Mouse (Mus musculus) thymus, adult 2 months (tissue): ENCODE results near the gene Osbpl3.

Experiments
- CTCF ChIP-seq: fragments of 200-500 bp; IDR thresholded peaks from 2 replicates; pipeline ENCODE4 v1.5.1; 2012; ENCODE audit warnings: mild to moderate bottlenecking, control low read depth, low read length, moderate library complexity, borderline replicate concordance; ENCODE audit not compliant: control insufficient read depth, poor library complexity, insufficient read depth; ENCODE audit errors: extremely low read depth
- POLR2A ChIP-seq: fragments of 200-500 bp; IDR thresholded peaks from 2 replicates; pipeline ENCODE4 v1.6.1; 2012; ENCODE audit warnings: mild to moderate bottlenecking, low read length, control low read depth, moderate library complexity; ENCODE audit not compliant: control insufficient read depth, poor library complexity, insufficient read depth; ENCODE audit errors: extremely low read depth

- no peak for TF ChIP-seq CTCF
- TF ChIP-seq POLR2A, result no peak
These were observed 156.9 kb downstream of the Osbpl3 start for GRCm38 (mm10) chr6:50299071-50299470.
